Mouse (Mus musculus) megakaryocyte, embryonic 14.5 days (primary cell): ENCODE data around the gene Izumo4. TPM values are rescaled to one million over a fixed set of nuclear protein-coding genes. Genes with fewer than 3 reads are reported as not detected.

ENCODE experiments used
- H3K27me3 ChIP-seq: replicated peaks from 2 replicates; pipeline ENCODE3; 2012; ENCODE audit warnings: inconsistent platforms
- H3K36me3 ChIP-seq: replicated peaks from 2 replicates; pipeline ENCODE3; 2012; ENCODE audit warnings: low read length, inconsistent platforms, mixed read lengths
- H3K4me1 ChIP-seq: 2 replicates; pipeline ENCODE4 v1.6.1; 2012; ENCODE audit warnings: inconsistent platforms
- H3K4me3 ChIP-seq: replicated peaks from 2 replicates; pipeline ENCODE3; 2012; ENCODE audit warnings: moderate library complexity, mild to moderate bottlenecking, inconsistent platforms
- H3K9me3 ChIP-seq: 2 replicates; pipeline ENCODE4 v1.6.1; 2012; ENCODE audit warnings: inconsistent platforms
- FLI1 ChIP-seq: IDR thresholded peaks from 2 replicates; pipeline ENCODE4 v1.6.1; 2012; ENCODE audit warnings: low read length, inconsistent platforms, mixed read lengths
- GATA1 ChIP-seq: IDR thresholded peaks from 3 replicates; pipeline ENCODE4 v1.6.1; 2012; ENCODE audit warnings: mixed read lengths, low read length, inconsistent platforms, borderline replicate concordance
- polyA plus RNA-seq: library from polyadenylated mRNA; stranded (reverse); fragments of >175 nt; gene quantifications from 2 replicates; pipeline ENCODE4 v1.2.3, GENCODE M21; 2012; ENCODE audit warnings: low replicate concordance; ENCODE audit not compliant: insufficient read depth

Izumo4 gene
- polyA plus RNA-seq, 1 experiment = 19.4 TPM

DNA sequence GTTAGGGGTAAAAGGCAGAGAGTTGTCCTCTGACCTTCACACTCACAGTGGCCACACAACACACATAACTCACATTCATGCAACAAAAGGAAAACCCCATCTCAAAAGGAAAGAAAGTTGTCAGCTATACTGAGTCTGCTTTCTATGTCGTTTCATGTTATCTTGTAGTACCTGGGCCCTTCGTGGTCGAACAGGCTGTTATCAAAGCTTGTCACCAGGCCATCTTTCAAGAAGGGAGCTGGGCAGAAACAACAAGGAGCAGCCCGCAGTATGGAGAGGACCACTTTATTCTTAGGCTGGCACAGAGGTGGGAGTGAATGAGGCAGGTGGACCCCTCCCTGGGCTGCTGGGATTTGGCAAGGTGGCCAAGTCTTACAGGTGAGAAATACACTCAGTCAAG, 17.0 kb upstream of the Izumo4 start:
- no peak overlapping the region for H3K4me3 ChIP-seq
- no peaks in the 10 kb centered on the region for H3K9me3 ChIP-seq
- peaks cover 80% of the 10 kb centered on the region for H3K4me1 ChIP-seq
- H3K27me3 ChIP-seq = no peaks in the 10 kb centered on the region
- TF ChIP-seq FLI1 (no peak), GATA1 (no peak)
- H3K36me3 ChIP-seq = peaks cover 77% of the 10 kb centered on the region

DNA sequence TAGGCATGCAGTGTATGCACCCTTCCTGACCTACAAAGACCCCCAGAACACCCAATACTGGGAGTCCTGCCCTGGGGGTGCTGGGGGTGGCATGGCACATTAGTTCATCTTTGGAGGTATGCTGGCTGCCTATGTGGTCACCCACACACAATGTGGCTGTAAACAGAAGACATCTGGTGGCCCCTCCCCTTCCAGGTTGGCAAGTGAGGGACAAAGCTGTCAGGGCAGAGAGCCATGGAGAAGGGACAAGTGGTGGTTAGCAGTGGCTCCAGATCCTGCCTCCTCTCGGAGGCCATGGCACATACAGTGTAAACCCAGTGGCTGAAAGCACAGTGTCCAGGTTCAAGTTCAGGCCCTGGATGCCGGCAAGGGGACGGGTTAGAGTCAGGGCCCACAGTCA, 15.4 kb upstream of the Izumo4 start:
- Histone ChIP-seq H3K27me3 (no peaks in the 10 kb centered on the region), H3K9me3 (no peaks in the 10 kb centered on the region), H3K36me3 (peaks cover 93% of the 10 kb centered on the region), H3K4me3 (no peak overlapping the region), H3K4me1 (peaks cover 80% of the 10 kb centered on the region)
- TF ChIP-seq GATA1 (no peak), FLI1 (no peak)

DNA sequence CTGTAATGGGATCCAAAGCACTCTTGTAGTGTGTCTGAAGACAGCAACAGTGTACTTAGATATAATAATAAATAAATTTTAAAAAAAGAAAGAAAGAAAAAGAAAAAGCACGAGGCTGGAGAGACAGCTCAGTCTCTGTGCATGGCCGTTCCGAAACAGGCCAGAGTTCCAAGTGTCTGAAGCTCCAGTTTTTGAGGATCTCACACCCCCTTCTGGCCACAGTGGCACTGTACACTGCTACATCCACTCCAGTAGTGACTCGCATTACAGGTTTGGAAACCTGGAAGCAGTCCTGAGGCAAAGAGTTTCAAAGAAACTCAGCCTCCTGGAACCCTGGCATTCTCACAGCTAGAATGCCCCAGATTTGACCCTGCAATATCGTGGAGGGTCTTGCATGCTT, 14.1 kb upstream of the Izumo4 start:
- H3K27me3 ChIP-seq = no peaks in the 10 kb centered on the region
- TF ChIP-seq GATA1 (no peak), FLI1 (no peak)
- peaks cover 97% of the 10 kb centered on the region for H3K36me3 ChIP-seq
- H3K9me3 ChIP-seq = no peaks in the 10 kb centered on the region
- no peak overlapping the region for H3K4me3 ChIP-seq
- peaks cover 83% of the 10 kb centered on the region for H3K4me1 ChIP-seq

DNA sequence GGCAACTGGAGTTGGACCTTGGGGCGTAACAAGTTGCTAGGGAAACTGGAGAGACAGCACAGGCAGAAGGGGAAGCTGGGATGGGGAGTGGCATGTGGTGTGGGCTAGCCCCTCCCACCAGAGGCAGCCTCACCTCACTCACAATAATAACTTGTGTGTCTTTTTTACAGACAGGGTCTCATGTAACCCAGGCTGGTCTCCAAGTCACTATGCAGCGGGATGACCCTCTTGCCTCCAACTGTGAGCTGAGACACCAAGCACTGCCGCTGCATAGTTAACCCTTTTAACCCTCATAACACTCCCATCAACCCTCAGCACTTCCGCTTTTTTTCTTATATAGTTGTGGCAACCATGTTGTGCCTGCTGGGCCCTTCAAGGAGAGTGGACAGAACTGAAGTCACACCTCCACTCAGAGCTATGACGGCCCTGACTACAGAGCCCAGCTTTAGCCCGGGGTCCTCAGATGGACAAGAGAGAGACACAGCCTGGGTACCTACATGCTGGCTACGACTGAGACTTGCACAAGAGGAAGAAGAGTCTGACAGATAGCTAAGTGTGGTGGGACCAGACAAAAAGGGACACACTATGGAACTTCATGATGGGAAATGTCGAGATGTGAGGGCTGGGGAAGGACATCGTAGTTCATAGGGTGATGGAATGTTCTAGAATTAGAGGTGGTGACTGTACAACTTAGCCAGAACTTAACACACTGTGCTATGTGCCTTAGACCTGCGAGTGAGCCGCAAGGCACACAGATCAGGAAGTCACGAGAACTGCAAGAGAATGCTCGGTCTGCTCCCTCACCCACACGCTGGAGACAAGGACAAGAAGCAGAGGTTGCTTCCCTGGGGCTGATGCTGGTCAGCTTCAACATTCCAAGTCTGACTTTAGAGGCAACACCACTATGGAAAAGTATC, 9.5 kb upstream of the Izumo4 start:
- peaks cover 84% of the 10 kb centered on the region for H3K36me3 ChIP-seq
- no peaks in the 10 kb centered on the region for H3K9me3 ChIP-seq
- H3K27me3 ChIP-seq = no peaks in the 10 kb centered on the region
- TF ChIP-seq GATA1 = no peak
- H3K4me1 ChIP-seq = peaks cover 85% of the 10 kb centered on the region
- H3K4me3 ChIP-seq = peak overlapping the region; percentile 81

DNA sequence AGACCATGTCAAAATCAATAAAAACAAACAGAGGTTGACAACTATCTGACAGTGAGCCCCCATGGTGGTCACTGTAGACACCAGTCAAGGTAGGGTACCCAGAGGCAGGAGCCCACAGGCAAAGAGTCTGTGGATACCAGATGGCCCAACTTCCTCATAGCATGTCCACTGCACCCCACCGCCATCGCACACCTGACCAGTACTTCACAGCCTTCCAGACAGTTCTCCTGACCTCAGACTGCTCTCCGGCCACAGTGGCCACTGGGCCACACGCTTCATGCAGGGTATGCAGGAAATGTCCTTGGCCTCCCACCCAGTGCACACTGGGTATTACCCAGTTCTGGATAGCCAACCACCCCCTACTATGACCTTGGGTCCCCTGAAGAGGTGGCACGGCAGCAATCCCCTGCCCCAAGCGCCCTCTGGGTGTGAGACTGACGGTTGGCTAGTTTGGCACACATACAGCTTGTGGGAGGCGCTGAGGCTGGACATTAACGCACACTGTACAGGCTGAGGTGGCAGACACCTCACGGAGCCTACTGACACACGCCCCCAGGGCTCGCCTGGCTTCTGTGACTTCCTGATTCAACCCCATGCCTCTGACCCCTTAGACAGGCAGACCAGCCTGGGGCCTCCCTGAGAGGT, 8.5 kb upstream of the Izumo4 start:
- Histone ChIP-seq H3K4me1 (peaks cover 94% of the 10 kb centered on the region), H3K4me3 (peak overlapping the region; percentile 88), H3K27me3 (no peaks in the 10 kb centered on the region), H3K9me3 (no peaks in the 10 kb centered on the region), H3K36me3 (peaks cover 86% of the 10 kb centered on the region)
- no peak for TF ChIP-seq FLI1
- no peak for TF ChIP-seq GATA1

GRCm38 (mm10) chr10:80694159-80694938, 7.6 kb upstream of the Izumo4 start:
- Histone ChIP-seq H3K9me3 (no peaks in the 10 kb centered on the region), H3K36me3 (peaks cover 84% of the 10 kb centered on the region), H3K4me3 (peak overlapping the region; percentile 88), H3K4me1 (peaks cover 100% of the 10 kb centered on the region), H3K27me3 (no peaks in the 10 kb centered on the region)
- no peak for TF ChIP-seq GATA1
- TF ChIP-seq FLI1 = no peak

DNA sequence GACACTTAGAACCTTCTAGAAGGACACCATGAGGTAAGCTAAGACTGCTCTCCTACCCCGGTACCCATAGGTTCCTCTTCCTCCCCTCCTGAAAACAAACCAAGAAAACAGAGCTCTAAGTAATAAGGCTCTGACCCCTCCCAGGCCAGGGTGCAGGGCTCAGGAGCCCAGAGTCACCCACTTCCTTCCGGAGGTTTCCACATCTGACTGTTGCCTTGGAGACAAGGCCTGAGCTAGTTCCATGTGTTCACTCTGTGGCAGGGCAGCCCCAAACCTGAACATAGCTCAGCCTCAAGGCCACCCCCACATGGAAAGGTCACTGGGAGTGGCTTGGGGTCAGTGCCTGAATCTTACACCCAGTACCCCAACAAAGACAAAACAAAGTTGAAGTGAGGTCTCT, 6.8 kb upstream of the Izumo4 start:
- Histone ChIP-seq H3K27me3 (no peaks in the 10 kb centered on the region), H3K36me3 (peaks cover 84% of the 10 kb centered on the region), H3K9me3 (no peaks in the 10 kb centered on the region), H3K4me3 (peak overlapping the region; percentile 88), H3K4me1 (peaks cover 100% of the 10 kb centered on the region)
- TF ChIP-seq GATA1 = no peak
- peak; percentile 93 for TF ChIP-seq FLI1

DNA sequence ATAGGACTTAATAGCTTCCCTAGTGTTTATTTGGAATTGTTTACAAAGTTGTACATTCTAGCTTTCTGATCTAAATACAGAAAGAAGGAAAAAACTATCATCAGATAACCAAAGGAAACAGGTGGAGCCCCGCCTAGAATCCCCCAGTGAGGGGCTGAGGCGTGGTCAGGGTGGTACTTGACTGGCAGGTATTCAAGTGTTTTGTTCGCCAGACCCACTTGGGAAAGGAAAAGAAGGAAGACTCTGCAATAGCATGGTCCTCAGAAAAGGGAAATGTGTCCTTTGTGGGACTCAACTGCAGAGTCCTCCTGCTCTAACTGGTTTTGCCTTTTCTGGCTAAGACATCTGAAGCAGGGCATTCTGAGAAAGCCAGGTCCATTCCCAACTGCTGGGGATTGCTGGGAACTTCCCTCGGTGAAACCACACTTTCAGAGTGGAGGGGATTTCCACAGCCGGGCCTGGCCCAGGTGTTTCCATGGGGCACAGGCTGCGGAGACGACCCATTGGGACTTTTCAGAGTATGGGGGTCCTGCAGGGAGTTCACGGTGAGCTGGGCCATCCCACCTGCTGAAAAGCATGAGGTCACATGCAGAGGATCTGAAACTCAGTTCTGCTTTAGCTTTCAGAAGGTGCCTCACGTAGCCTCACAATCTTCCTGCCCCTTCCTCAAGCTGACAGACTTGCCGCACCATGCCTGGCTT, 6.0 kb upstream of the Izumo4 start:
- Histone ChIP-seq H3K27me3 (no peaks in the 10 kb centered on the region), H3K4me1 (peaks cover 100% of the 10 kb centered on the region), H3K9me3 (no peaks in the 10 kb centered on the region), H3K4me3 (peak overlapping the region; percentile 88), H3K36me3 (peaks cover 77% of the 10 kb centered on the region)
- TF ChIP-seq GATA1 = no peak
- no peak for TF ChIP-seq FLI1

DNA sequence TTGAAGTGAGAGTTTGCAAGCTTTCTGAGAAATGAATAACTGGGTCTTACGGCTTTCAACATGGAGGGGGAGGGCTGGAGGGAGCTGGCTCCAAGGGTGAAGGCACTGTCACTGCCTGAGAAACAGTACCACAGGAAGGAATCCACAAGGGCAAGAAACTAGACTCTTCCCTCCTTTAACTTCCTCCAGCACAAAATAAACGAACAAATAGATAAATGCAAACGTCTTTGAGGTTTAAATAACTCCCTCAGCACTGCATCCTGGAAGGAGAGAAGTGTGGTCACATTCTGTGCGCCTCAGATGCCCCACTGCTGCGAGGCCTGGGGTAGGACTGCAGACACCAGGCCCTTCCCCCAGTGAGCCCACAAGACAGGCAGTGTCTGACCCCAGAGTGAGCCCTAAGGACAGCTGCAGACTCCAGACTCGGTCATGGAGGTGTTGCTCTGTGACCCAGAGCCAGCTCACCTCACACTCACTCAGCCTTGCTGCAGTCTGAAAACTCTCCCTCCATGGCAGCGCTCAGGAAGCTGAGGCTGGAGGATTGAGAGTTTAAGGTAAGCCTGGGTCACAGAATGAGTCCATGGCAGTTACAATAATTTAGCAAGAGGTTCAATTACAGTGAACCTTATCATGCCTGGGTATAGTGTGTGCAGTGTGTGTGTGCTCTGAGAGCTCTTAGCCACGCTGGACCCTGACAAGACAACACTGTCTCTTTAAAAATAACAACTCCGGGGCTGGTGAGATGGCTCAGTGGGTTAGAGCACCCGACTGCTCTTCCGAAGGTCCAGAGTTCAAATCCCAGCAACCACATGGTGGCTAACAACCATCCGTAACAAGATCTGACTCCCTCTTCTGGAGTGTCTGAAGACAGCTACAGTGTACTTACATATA, 5.2 kb upstream of the Izumo4 start:
- Histone ChIP-seq H3K36me3 (peaks cover 69% of the 10 kb centered on the region), H3K4me1 (peaks cover 93% of the 10 kb centered on the region), H3K4me3 (peak overlapping the region; percentile 88), H3K27me3 (no peaks in the 10 kb centered on the region), H3K9me3 (no peaks in the 10 kb centered on the region)
- TF ChIP-seq GATA1 = no peak
- no peak for TF ChIP-seq FLI1
